Mouse (Mus musculus): Measurements from ENCODE around the gene Rps6ka5.
A peak's percentile ranks its signal among the peaks of the same experiment; 100 is the strongest.

Rps6ka5 gene

DNA sequence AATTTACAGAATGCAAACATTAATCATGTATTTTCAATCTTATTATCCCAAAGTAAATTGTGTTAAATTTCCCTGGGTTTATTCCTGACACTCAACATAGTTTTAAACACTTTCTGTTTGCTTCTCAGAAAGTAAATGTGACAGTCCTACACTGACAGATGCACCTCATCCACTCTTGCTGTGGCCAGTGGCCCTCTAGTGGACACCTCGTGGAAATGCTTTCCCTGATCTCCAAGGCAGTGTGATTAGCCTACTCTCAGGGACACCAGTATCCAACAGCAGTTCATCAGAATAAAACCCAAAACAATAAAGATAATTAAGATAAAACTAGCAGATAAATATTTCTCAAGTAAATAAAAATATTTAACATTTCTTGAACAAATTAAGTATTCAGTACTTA is 122.2 kb downstream of the Rps6ka5 start:
- DNase-seq (ENCODE audit: low read depth, low spot score), result peak; percentile 70

- DNase-seq (ENCODE audit: low read depth, low spot score), result no peak
Observed at GRCm38 (mm10) chr12:100594700-100595099, 132.1 kb downstream of the Rps6ka5 start.

- no peak for DNase-seq (ENCODE audit: low read depth, low spot score)
Observed at GRCm38 (mm10) chr12:100586601-100587000, 140.2 kb downstream of the Rps6ka5 start.

DNA sequence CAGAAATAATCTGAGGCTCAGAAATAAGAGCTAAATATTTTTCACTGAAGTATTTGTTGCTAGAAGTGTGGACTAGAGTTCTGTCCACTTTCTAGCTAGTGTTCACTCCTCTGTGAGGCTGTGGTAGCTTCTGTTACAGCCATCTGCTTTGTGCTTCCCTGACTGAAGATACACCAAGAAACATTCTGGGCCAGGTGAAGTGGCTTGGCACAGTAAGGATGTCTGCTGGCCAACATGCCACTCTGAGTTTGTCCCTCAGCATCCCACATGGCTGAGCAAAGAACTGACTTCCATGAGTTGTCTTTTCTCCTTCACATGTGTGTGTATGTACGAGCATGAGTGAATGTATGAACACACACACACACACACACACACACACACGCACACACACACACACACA is 147.6 kb downstream of the Rps6ka5 start:
- no peak for DNase-seq (ENCODE audit: low read depth, low spot score)

DNA sequence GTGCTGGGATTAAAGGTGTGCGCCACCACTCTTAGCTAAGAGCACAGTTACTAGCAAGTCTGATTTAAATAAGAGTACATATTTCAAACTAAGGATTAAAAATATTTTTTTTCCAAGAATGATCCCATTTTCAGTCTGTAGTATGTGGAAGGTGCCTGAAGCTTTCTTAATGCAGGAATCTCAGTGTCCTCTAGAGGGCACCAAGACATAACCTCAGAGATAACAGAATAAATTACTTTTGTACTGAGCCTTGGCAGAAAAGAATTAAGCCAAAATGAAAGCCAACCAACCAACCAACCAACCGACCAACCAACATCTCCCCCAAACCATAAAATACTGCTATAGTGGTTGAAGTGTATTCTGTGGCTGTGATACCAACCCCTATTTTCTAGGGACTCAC is 148.5 kb downstream of the Rps6ka5 start:
- peak; percentile 62 for DNase-seq (ENCODE audit: low read depth, low spot score)

DNA sequence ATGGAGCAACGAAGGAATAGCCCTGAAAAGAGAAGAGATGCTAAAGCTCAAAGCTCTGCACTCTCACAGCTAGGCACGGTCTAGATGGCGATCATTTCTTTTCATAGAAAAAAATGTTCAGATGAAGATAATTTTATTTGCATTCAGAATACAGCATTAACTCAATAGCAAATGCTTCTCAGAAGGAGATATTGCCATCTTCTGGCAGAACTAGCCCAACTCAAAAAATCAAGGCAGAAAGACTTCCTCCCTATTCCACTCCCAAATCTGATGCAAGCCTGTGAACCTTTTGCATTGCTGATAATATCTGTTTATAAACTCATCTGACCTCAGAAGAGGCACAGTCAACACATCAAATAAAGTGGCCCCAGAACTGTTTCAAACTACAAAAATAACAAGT is 151.0 kb downstream of the Rps6ka5 start:
- no peak for DNase-seq (ENCODE audit: low read depth, low spot score)

DNA sequence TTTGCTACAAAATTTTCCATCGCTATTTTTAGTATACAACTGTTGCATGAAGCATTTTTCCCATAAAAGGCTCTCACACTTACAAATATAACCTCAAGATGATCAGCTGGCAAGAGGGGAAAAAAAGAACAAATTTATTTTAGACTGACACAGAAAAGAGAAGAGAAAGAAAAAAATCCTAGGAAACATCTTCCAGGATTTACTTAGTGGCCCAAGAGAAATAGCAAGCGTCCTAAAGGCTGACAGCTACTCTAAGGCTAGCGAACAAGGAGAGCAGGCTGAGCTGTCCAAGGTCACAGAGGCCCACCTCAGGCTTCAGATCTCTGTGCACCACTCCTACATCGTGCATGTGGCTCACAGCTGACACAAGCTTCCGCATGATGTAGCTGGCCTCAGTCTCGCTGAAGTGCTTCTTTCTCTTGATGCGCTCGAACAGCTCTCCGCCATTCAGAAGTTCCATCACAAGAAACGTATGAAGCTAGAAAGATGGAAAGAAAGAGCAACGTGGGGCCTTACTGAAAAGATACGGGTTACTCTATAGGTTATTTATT is 156.2 kb downstream of the Rps6ka5 start:
- no peak for DNase-seq (ENCODE audit: low read depth, low spot score)

- no peak for DNase-seq (ENCODE audit: low read depth, low spot score)
Observed at GRCm38 (mm10) chr12:100568831-100569230, 158.0 kb downstream of the Rps6ka5 start.

DNA sequence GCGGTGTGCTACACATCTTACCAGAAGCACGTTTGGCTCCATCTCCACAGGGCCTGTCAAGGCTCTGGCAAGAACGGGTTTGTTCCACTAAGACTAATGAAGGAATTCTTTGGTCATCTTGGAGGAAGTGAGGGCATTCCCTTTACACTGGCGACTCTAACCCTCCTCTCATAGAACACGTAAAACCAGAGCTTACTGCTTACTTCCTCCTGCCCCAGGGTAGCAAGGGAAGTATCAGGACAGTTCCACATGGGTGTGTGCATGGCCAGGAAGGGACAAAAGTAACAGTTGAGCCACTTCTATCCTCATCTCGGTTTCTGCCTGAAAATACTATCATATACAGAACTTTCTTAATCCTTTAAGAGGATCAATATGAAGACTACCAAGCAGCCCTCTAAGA is 158.7 kb downstream of the Rps6ka5 start:
- no peak for DNase-seq (ENCODE audit: low read depth, low spot score)

DNA sequence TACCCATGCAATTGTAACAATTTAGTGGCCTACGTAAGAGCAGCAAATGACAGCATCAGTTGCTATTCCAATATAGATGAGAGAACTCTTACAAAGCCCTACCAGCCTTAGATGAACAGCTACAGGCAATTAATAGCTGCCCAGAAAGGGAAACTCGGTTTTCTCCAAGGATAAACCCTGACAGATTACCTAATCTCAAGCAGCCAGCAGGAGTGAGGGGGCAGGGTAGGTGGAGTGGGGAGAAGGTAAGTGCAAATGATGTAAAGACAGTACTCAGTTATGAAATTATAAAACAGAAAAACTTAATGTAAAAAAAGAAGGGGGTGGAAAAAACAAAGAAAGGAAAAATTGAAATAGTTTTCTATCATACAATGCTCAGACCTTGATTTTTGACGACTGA is 159.2 kb downstream of the Rps6ka5 start:
- DNase-seq (ENCODE audit: low read depth, low spot score), result no peak

DNA sequence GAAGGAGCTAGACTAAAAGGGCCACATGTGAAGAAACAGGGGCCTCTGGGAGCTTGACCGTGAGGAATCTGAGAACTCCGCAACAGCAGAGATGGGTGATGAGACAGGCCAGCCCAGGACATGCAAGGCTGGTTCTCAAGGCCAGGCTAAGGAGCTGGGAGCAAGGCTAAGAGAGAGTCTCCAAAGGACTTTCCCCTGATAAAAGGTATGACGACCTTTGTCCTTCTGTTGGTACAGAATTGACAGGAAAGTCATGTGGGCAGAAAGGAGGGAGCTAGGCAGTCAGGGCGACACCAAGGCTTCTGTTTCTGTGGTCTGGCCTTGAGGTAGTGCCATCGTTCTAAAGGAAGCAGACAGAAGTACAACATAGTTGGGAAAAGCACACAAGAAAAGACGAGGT is 173.1 kb downstream of the Rps6ka5 start:
- DNase-seq (ENCODE audit: low read depth, low spot score), result no peak

GRCm38 (mm10) chr12:100551972-100552371 is 174.8 kb downstream of the Rps6ka5 start:
- DNase-seq (ENCODE audit: low read depth, low spot score), result no peak

GRCm38 (mm10) chr12:100544194-100544567 is 182.6 kb downstream of the Rps6ka5 start:
- no peak for DNase-seq (ENCODE audit: low read depth, low spot score)

DNA sequence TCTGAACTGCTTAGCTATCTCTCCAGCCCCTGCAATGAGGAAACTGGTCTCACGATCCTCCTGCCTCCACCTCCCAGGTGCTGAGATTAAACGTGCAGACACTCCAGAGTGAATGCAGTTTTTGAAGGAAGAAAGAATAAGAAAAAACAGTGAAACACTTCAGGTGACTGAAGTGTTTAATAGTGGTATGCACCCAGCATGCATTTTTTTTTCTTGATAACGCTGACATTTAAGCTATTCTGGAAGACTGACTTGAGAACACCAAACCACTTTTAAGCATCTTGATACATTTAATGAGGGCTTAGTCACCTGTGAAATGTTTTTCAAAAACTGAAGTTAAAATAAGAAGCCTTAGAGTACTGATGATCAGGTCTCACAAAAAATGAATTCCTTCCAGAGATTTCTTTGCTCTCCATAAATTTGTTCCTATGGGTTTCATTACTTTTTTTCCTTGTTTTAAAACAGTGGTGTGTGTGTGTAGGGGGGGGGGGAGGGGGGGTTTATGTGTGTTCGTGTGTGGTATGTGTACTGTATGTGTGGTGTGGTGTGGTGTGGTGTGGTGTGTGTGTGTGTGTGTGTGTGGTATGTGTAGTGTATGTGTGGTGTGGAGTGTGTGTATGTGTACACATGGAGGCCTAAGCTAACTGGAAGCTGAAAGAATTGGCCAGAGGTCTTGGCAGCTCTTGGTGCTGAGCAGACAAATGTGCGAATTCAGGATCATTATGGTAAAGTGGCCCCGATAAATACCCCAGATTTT is 183.2 kb downstream of the Rps6ka5 start:
- DNase-seq (ENCODE audit: low read depth, low spot score), result no peak

GRCm38 (mm10) chr12:100542494-100542893 is 184.3 kb downstream of the Rps6ka5 start:
- DNase-seq (ENCODE audit: low read depth, low spot score), result no peak

DNA sequence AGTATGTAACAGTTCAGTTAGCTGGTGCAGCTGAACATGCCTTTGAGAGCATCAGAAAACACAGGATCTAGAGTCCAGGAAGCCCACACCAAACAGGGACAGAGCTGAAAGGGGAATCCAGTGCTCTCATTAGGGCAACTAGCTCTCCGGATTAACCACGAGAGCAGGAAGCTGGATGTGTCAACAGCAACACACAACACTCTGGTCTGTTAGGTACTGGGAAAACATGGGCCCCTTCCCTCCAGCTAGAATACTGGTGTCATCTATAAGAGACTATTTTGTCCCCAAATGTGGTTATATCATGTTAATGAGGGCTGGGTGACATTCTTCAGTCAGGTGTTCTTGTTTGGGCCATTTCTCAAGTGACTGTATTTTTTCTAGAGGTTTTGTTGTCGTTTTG is 184.7 kb downstream of the Rps6ka5 start:
- DNase-seq (ENCODE audit: low read depth, low spot score), result no peak

DNA sequence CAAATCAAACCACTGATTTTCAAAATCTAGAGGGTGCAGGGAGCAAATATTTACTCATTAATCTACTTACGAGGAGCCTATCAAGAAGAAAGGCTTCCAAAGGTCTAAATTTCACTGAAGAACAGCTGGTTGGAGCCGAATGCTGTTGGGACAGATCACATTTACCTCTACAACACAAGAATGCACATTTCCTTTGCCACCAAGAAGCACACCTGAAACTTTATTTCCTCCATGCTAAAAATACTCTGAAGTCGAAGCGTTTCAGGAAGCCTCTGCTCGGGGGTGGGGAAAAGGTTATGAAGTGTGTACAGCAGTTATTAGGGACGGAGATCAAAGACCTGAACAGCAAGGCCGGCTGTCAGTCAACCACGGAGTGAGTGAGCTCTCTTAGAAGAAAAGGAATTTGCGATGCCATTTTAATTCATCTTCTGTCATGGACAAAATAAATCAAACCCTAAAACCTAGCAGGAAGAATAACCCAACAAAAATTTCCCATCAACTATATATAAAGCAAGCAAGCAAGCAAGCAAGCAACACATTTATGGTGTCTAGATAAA is 187.5 kb downstream of the Rps6ka5 start:
- no peak for DNase-seq (ENCODE audit: low read depth, low spot score)

DNA sequence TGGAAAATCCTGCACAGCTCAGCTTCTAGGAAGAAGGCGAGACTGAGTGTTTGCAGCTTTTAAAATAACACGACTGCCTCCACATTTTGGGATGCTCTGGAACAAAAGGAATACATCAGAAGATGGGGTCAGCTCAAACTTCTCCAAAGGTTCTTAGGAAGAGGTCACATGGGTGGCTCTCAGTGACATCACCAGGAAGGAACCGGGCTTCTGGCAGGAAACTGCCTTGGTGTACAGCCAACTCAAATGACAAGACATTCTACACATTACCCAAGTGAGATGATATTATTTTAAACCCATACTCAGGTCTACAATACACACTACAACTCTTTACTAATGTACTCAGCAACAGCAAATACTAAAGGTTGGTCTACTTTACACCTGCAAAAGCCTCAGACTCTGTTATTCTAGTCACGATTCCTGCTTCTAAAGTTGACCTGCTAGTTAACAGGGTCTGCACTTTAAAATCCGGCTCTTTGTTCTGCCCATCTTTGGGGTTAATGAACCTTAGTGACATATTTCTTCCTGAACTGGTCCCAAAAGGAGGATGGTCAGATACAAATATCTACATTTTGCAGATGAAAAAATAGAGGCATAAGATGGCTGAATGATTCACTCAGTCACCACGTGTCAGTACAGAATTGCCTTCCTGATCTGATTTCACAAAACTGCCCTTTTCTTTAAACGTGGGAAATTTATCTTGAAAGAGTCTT is 188.2 kb downstream of the Rps6ka5 start:
- no peak for DNase-seq (ENCODE audit: low read depth, low spot score)

GRCm38 (mm10) chr12:100537091-100537490 is 189.7 kb downstream of the Rps6ka5 start:
- no peak for DNase-seq (ENCODE audit: low read depth, low spot score)

- DNase-seq (ENCODE audit: low read depth, low spot score), result no peak
Observed at GRCm38 (mm10) chr12:100535028-100535427, 191.8 kb downstream of the Rps6ka5 start.

DNA sequence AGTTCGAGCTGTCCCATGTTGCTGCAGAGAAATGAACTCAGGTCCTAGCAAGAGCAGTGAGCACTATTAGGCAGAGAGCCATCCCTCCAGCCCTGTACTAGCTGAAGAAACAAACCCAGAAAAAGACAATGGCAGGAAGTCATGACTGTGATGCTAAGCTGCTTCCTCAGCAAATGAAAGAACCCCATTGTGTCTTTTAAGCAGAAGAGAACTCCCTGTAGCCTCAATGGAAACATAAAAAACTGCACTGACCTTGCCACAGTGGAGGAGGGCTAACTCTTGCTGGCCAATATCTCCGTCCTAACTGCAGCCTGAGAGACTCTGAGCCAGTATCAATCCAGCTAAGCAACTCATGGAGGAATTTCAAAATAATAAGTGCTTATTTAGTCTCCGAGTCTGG is 192.8 kb downstream of the Rps6ka5 start:
- no peak for DNase-seq (ENCODE audit: low read depth, low spot score)

GRCm38 (mm10) chr12:100533209-100533608 is 193.6 kb downstream of the Rps6ka5 start:
- no peak for DNase-seq (ENCODE audit: low read depth, low spot score)

DNA sequence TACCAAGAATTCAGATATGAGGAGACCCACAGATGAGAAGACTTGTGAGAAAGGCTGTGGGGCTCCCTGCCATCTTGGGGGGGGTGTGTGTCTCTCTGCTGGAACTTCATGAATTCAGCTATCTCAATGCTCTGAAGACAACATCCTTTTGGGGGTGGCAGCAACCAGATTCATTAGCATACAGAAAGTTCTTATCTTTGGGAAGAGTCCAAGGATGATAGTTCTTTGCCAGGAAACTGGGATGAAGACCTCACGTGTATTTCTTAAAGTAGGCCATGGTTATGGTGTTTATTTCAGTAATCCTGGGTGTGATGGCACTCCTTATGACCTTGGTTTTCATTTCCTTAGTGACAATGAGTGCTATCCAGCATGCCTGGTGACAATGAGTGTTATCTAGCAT is 195.0 kb downstream of the Rps6ka5 start:
- DNase-seq (ENCODE audit: low read depth, low spot score), result no peak

Measured in CD4-positive, CD25-positive, alpha-beta regulatory T cell, adult 2 months (primary cell).